12 mouse cellular contexts compared by ENCODE assay signal in genomic region chr7:49152297-49152696, GRCm38 (mm10).
A peak's percentile ranks its signal among the peaks of the same experiment; 100 is the strongest.
DNase-seq lines count a peak whose midpoint lies in the region; ATAC-seq and TF ChIP-seq lines count a peak whose summit lies in the region.
"Had no signal": no experiment of that assay in that cellular context is flagged by ENCODE, and none has a peak within 500 bp of the region (broad histone marks: within the 10 kb centered on the region; RNA-seq: fewer than 3 reads in every experiment).

No protein-coding gene starts in this region.

- no peak overlapping the region for H3K4me3 ChIP-seq in hindbrain, embryonic 13.5 days
- no peak overlapping the region for H3K4me3 ChIP-seq in hindbrain, embryonic 10.5 days
- H3K4me3 ChIP-seq in cortical plate, adult 2 months (ENCODE audit: insufficient read depth, low read length), result no peak overlapping the region
- H3K4me3 ChIP-seq: embryonic facial prominence, embryonic 13.5 days had no signal

- DNase-seq in hindbrain, embryonic 10.5 days (ENCODE audit: low spot score), result no peak
- peak; percentile 49 to 81 for DNase-seq in left cerebral cortex, postnatal 25 days (ENCODE audit: low spot score in 2 of 2)
- DNase-seq in thymus, postnatal 0 days (ENCODE audit: low spot score), result no peak
- DNase-seq in gastrocnemius, adult 18-20 months (ENCODE audit: low spot score), result no peak
- DNase-seq: cerebellum, adult 18-20 months; lung, postnatal 36 days had no signal

- 69% methylated on average over 5 of the region's 5 CpGs for WGBS in hindbrain, embryonic 13.5 days
- WGBS in hindbrain, embryonic 10.5 days, result 78% methylated on average over 5 of the region's 5 CpGs

- H3K27me3 ChIP-seq in hindbrain, embryonic 13.5 days, result no peaks in the 10 kb centered on the region
- H3K27me3 ChIP-seq in hindbrain, embryonic 10.5 days (ENCODE audit: insufficient read depth, poor library complexity, severe bottlenecking), result no peaks in the 10 kb centered on the region
- H3K27me3 ChIP-seq: embryonic facial prominence, embryonic 13.5 days had no signal

- intact Hi-C loops in left cerebral cortex, postnatal 25 days (cut with DNase I), result loop anchor here (2.0 kb wide), 1 partner anchor 39 kb away; no protein-coding TSS in a partner anchor

- no peak for TF ChIP-seq POLR2A in cortical plate, adult 2 months (IDR thresholded peaks at IDR 0.05; ENCODE audit: extremely low read depth, insufficient read depth, low read length)

- no peaks in the 10 kb centered on the region for H3K36me3 ChIP-seq in hindbrain, embryonic 13.5 days
- H3K36me3 ChIP-seq in hindbrain, embryonic 10.5 days, result 0 out of 2 replicates have a peak, but pooled peaks cover 3% of the 10 kb centered on the region
- H3K36me3 ChIP-seq: embryonic facial prominence, embryonic 13.5 days had no signal

- 0 out of 2 replicates have a peak, but pooled peaks cover 4% of the 10 kb centered on the region for H3K9me3 ChIP-seq in hindbrain, embryonic 13.5 days
- H3K9me3 ChIP-seq in hindbrain, embryonic 10.5 days, result peaks cover 15% of the 10 kb centered on the region; the same call in 1 of the 2 replicates

- no peak overlapping the region for H3K4me2 ChIP-seq in hindbrain, embryonic 13.5 days
- H3K4me2 ChIP-seq: embryonic facial prominence, embryonic 13.5 days; liver, embryonic 11.5 days had no signal

- H3K9ac ChIP-seq in hindbrain, embryonic 13.5 days, result peak overlapping the region; percentile 19; the same call in 1 of the 2 replicates
- H3K9ac ChIP-seq: embryonic facial prominence, embryonic 13.5 days had no signal

- peak overlapping the region; percentile 73 for H3K27ac ChIP-seq in hindbrain, embryonic 13.5 days
- H3K27ac ChIP-seq in hindbrain, embryonic 10.5 days, result no peak overlapping the region
- peak overlapping the region; percentile 12; the same call in 1 of the 2 replicates for H3K27ac ChIP-seq in cortical plate, adult 2 months (ENCODE audit: insufficient read depth, low read length)
- H3K27ac ChIP-seq: embryonic facial prominence, embryonic 13.5 days had no signal

- TF ChIP-seq CTCF in cortical plate, adult 2 months (IDR thresholded peaks at IDR 0.05; ENCODE audit: extremely low read depth, insufficient read depth, low read length), result no peak

- peaks cover 14% of the 10 kb centered on the region for H3K4me1 ChIP-seq in hindbrain, embryonic 13.5 days (replicated peaks)
- H3K4me1 ChIP-seq in hindbrain, embryonic 10.5 days (replicated peaks), result no peaks in the 10 kb centered on the region
- H3K4me1 ChIP-seq in cortical plate, adult 2 months (ENCODE audit: control insufficient read depth, insufficient read depth, low read length), result peaks cover 5% of the 10 kb centered on the region; the same call in 1 of the 2 replicates
- H3K4me1 ChIP-seq: embryonic facial prominence, embryonic 13.5 days had no signal

- peak; percentile 77 for ATAC-seq in hindbrain, embryonic 13.5 days (ENCODE audit: low FRiP score)
- ATAC-seq in frontal cortex, adult (ENCODE audit: low TSS enrichment), result peak; percentile 92
- no peak for ATAC-seq in erythroid progenitor cell, adult 5-6 weeks (replicated peaks; ENCODE audit: low FRiP score, poor library complexity, severe bottlenecking)

Comparison
In these comparisons a context has a peak if more than half of its experiments do, and no peak if none do; other contexts are left out.
1. DNase-seq: peak in left cerebral cortex, postnatal 25 days (2 of 2); none in hindbrain, embryonic 10.5 days (single experiment), thymus, postnatal 0 days (single experiment) and gastrocnemius, adult 18-20 months (single experiment).